Mouse (Mus musculus): ENCODE measurements around the gene Agr2. TPM values are rescaled to one million over a fixed set of nuclear protein-coding genes. Genes with fewer than 3 reads are reported as not detected.
A peak's percentile ranks its signal among the peaks of the same experiment; 100 is the strongest.

The Agr2 gene
- total RNA-seq (2021): 1 to 10 TPM in 1 of 2 experiments, not detected in 1; 1.3 TPM
- long read RNA-seq, experiment 1: 0 reads
- long read RNA-seq, experiment 2, partial matches to known transcripts: 0 of 2 reads
- long read RNA-seq, experiment 2, other reads (novel, unspliced or antisense): 0 of 2 reads

- DNase-seq: no peak
Observed at GRCm38 (mm10) chr12:35992711-35993110, at the start of gene Agr2. TSS of gene Agr2 (plus strand) at chr12:35992907.

- DNase-seq: no peak
Observed at GRCm38 (mm10) chr12:35951757-35952156, 41.0 kb upstream of the Agr2 start.

DNA sequence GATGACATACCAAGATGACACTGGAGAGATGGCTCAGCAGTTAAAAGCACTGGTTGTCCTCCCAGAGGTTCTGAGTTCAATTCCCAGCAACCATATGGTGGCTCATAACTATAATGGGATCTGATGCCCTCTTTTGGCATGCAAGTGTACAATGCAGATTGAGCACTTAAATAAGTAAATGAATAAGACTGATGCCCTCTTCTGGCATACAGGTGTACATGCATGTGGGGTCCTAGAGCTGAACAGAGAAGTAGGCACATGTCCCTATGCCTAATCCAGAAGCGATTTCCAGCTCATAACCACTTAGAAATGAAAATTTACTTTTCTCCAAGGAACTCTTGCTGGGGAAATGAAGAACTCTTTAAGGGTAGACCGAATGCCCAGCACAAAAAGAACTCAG lies 35.5 kb upstream of the Agr2 start:
- DNase-seq: no peak

- no peak for DNase-seq
Observed at GRCm38 (mm10) chr12:35966098-35966767, 26.5 kb upstream of the Agr2 start.

DNA sequence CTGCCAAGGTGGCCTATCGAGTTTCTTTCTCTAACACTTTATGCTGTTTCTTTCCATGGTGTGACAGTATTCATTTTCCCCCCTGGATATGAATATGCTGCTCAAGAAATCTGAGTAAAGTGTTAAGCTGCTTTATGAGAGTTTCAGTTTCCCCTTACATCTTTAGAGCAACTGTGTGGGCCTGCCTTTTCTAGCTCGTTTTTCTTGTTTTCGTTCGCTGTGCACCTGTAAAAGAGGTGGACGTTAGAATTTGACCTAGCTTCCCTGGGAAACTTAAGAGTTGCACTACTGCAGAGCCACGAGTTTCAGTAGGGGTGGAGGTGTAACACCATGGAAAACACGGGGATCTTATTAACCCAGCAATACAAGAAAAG lies 26.0 kb upstream of the Agr2 start:
- DNase-seq: no peak

DNA sequence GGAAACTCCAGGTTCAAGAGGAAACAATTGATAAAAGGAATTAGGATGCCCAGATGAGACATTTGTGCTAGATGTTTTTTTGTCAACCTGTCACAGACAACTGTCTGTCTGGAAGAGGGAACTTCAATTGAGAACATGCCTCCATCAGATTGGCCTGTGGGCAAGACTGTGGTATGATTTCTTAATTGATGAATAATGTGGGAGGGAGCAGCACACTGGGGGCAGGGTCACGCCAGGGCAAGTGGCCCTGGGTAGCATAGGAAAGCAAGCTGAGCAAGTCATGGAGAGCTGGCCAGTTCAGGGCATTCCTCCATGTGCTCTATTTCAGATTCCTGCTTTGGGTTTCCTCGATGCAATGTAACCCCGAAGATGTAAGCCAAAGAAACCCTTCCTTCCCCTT lies 16.8 kb upstream of the Agr2 start:
- DNase-seq: no peak

- DNase-seq: no peak
Observed at GRCm38 (mm10) chr12:35977633-35978246, 15.0 kb upstream of the Agr2 start.

GRCm38 (mm10) chr12:35979625-35980024 lies 13.1 kb upstream of the Agr2 start:
- DNase-seq: no peak

DNA sequence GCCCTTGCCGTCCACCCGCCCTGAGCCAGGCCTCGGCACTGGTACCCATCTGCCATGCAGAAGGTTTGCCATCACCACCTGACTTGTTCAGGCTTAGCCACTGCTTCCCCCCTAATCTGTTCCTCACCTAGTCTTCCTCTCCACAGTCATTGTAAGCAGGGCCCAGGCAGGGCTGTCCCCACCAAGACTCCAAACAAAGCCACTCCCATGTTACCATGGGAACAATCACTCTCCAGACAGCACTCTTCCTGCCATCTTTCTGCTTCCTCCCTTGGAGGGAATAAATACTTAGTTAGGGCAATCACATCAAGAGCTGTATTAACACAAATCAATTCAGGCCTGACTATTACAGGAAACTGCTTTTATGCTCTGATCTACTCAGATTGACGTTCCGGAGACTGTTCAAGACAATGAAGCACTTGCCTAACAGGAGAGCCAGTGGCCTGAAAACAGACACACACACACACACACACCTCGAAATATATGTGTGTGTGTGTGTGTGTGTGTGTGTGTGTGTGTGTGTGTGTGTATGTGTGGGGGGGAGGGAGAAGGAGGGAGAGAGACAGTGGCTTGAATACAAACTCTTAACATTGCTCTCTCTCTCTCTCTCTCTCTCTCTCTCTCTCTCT lies 10.9 kb upstream of the Agr2 start:
- peak; percentile 35 to 52 for DNase-seq

- DNase-seq: peak in 1 of 2 experiments; percentile 6
Observed at GRCm38 (mm10) chr12:35983472-35983871, 9.2 kb upstream of the Agr2 start.

GRCm38 (mm10) chr12:35984743-35985142 lies 8.0 kb upstream of the Agr2 start:
- no peak for DNase-seq

DNA sequence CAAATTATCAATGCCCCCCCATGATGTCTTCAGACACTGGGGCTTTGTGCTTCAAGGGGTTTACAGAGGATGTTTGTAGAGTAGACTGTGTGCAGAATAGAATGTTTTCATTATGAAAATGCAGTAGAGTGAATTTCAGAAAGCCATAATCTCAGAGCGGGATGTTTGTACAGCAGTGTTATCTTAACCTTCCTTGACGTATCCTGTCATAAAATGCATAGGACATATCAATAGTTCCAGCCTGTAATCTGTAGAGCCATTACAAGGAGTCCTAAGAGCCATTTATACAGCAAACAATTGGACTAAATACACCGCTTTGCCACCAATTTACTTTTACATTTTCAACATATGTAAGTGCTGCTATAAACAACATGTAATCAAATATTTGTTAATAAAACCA lies 876 bp downstream of the Agr2 start:
- DNase-seq: no peak

DNA sequence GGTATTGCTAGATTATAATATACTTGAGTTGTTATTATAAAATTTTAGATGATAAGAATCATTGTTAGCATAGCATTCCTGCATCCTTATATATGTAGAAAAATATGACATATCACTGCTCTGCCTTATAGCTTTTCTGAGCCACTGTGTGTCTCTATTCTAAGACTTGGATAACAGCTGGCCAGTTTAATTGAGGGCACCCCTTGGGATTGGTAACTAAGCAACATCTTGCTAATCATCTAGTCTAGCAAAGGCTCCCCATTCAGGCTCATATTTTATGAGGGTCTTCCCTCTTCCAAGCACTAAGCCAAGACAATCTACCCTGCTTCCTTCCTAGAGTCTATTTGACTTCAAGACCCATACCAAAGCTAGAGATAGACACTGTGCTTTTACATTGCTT lies 1.4 kb downstream of the Agr2 start:
- no peak for DNase-seq

DNA sequence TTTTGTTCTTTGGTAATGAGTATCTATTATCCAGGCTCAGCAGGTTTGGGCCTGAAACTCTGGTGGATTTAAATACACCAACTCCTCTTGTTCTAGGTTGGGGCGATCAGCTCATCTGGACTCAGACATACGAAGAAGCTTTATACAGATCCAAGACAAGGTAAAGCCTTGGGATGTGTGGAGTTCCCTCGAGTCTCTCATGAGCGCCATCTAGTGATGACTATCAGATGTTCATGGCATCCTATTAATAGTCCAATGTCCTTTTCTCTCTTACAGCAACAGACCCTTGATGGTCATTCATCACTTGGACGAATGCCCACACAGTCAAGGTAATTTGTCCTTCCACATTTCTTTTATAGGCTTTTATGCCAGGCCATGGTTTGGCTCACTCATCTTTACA lies 3.1 kb downstream of the Agr2 start:
- DNase-seq: peak; percentile 36 to 63

GRCm38 (mm10) chr12:36004714-36005113 lies 12.0 kb downstream of the Agr2 start:
- DNase-seq: no peak

GRCm38 (mm10) chr12:36007581-36007980 lies 14.9 kb downstream of the Agr2 start:
- DNase-seq: no peak

GRCm38 (mm10) chr12:36008364-36009047 lies 15.8 kb downstream of the Agr2 start:
- no peak for DNase-seq

GRCm38 (mm10) chr12:36013216-36013910 lies 20.7 kb downstream of the Agr2 start:
- no peak for DNase-seq

DNA sequence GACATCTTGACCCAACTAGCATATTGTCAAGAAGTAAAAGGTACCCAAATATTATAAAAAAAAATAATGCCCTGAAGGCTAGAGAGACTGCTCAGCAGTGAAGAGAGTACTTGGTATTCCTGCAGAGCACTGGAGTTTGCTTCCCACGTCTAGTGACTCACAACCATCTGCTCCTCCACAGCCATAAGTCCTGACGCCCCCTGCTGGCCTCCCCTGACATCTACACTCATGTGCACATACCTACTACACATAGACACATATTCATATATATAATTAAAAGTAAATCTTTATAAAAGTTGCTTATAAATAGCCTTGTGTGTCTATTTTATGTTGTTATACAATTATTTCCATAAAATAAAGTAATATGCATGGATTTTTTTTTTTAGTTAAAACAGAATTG lies 25.1 kb downstream of the Agr2 start:
- no peak for DNase-seq

- no peak for DNase-seq
Observed at GRCm38 (mm10) chr12:36019572-36019971, 26.9 kb downstream of the Agr2 start.

GRCm38 (mm10) chr12:36020081-36020480 lies 27.4 kb downstream of the Agr2 start:
- no peak for DNase-seq

DNA sequence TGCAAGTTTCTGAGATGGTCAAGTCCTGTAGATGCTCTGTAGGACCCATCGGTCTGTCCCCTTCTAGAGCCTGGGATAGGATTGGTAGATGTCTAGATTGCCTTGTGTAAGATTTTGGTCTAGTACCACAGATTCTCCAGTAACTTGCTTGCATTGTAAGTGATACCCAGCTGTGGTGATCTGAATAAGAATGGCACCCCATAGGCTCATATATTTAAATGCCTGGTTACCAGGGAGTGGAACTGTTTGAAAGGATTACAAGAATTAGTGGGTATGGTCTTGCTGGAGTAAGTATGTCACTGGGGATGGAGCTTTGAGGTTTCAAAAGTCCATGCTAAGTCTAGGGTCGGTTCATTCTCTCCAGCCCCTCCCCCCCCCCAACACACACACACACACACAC lies 28.0 kb downstream of the Agr2 start:
- DNase-seq: no peak
